Mouse (Mus musculus) urinary bladder, postnatal 10 days (tissue): ENCODE measurements at regions not wholly inside any gene's neighbourhood (a gene's known extent, or its start where the extent isn't known, plus 50 kb on each side); places are given as distances from the start of the nearest gene placed in this dataset.

Experiments
- DNase-seq: peaks from one replicate; pipeline ENCODE4 v3.0.0; 2022; ENCODE audit warnings: low spot score

- DNase-seq = no peak
Measured at GRCm38 (mm10) chr16:76447033-76447432, 73.4 kb upstream of the Nrip1 start.

DNA sequence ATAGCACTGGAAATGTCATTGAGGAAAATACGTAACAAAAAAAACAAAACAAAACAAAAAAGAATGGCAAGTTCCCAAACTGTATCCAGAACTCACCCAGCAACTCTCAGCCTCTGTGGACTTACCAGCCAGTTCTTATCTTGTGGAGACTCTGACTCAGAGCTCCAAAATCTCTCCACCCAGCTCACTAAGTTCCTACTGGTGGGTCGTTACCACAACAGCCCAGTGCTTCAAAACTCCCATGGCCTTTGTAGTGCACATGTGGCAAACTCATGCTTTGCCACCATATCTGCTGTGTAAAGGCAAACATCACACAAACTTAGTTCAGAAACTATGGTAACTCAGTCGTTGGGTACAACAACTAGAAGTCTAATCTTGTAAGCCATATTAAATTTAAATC, 71.0 kb upstream of the Nrip1 start:
- no peak for DNase-seq

DNA sequence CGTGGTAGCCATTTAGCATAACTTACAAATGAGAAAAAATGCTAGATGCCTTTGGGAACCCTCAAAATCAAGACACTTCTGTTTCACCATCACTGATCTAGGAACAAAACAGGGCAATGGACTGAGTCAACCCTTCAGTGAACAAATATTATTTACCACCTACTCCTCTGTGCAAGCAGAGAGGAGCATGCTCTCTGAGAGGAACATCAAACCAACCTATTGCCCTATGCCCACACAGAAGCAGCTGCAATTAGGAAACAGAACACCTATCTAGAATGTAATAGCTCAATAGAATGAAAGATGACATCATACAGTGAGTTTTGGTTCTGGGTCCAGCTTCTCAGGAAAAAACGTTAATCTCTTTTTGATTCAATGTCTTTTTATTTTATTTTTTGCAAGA, 69.0 kb upstream of the Nrip1 start:
- DNase-seq = no peak

- DNase-seq = no peak
Measured at GRCm38 (mm10) chr16:76441803-76442448, 68.3 kb upstream of the Nrip1 start.

DNA sequence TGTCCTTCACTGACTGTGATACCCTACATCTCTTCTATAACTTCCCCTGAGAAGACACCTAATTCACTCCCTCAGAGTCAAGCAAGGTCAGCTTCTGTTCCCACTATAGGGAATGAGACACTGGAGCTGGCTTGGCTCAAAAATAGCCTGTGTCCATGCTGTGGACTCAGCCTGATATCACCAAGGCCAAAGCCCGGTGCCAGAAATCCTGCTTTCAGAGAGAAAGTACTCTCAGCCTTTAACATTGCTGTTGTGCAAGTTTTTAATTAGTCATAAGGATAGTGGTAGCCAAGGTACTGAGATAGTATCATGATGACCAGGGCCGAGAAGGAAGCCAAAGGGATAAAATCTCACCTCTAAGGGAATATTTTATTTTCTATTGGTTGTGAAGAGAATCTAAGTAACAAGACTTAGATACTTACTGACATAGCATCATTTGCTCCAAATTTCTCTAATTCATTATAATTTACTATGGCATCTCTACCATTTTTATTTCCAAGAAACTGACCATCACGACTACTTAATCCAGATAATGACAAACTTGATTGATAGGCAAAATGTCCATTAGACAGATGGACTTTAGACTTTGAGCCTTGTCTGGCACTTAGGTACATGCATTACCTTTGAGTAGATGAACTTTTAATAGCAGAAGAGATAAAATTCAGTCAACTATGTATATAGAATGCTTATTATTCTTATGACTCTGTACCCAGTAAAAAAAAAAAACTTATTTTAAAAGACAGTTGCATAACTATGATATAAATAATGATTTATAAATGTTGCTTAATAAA, 64.7 kb upstream of the Nrip1 start:
- no peak for DNase-seq

- DNase-seq = no peak
Measured at GRCm38 (mm10) chr16:76436290-76436689, 62.7 kb upstream of the Nrip1 start.

DNA sequence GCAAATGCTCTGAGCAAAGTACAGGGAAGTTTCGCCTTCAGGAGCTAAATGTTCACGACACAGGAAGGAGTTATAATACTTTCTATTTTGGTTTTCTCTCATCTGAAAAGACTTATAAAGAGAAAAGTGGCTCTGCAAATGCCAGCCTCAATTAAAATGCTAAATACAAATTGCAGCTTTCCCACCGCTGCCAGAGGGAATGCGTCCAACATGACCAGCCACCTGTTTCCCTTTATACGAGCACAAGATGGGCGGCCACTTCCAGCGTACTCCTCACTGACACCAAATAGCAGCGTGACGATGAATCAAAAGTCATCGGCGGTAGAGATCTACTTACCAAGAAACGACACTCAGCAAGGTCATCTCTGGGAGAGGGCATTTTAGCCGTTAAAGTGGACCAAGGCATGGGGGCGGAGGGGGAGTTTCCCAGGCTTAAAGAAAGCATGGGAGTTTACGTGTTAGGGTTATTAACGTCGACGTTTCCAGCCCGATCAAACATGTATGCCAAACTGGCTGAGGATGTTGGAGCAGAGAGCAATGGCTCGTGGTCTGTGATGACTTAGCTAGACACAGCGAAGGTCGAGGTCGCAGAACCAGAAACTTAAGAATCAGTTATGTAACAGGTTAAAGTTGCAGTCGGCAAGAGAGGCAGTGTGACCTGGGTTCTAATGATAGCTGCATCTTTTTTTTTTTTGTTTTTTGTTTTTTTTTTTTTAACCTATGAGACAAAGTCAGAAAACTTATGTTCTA, 59.6 kb upstream of the Nrip1 start:
- DNase-seq = no peak

DNA sequence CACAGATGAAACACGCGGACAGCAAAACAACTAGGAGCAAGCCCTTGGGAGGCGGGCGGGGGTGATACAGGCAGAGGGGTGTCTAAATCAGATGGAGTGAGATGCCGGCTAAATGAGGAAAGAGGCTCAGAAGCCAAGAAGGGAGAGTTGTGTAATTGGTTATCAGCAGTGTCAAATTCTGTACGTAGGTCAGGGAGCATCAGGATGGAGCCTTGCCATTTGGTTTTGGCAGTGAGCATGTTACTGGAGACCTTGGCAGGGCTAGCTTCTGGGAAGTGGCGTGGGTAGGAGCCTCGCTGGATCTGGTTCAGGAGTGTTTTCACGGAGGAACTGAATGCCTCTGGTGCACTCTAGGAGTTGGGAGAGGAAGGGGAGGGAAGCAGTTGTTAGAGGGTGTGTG, 58.7 kb upstream of the Nrip1 start:
- DNase-seq = no peak

DNA sequence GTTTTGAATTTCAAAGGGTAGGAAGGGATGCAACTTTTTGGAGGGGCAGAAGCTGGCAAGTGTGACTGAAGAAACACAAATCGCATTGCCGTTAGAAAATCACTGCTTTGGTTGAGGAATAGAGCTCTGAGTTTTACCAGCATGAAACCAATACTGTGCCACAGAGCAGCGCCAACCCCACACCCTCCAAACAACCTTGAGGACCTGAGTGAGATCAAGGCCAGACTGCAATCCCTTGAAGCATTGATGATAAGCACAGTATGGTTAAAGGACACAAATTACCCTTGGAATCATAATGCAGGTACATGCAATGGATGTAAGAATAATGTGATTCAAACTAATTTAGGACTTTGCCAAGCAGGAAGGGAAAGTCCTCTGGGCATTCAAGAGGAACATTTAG, 55.5 kb upstream of the Nrip1 start:
- no peak for DNase-seq

DNA sequence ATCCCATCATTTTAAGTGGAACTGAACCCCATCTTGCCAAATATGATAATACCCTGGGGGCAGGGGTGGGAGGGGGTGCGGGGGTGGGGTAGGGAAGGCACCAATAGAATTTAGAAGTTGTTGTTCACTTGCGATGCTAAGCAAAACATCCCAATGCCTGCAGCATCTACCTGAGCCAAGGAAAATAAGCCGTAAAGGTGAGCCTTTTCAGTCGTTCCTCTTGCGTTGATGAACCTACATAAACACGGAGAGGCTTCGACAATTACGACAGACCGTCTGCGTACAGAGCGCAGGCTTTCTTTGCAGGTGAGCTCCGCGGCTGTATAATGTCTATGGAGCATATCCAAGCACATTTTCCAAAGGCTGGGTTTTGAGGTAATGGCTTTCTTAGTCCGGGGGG, 50.3 kb upstream of the Nrip1 start:
- no peak for DNase-seq
